Mouse (Mus musculus) brain, embryonic 14.5 days (tissue): ENCODE results near the gene Tle2.

Experiments used
- CTCF ChIP-seq: fragments of 200-500 bp; IDR thresholded peaks from 2 replicates; pipeline ENCODE4 v1.5.1; 2012; ENCODE audit warnings: inconsistent platforms, mild to moderate bottlenecking, moderate library complexity, borderline replicate concordance; ENCODE audit not compliant: insufficient read depth, insufficient read length; ENCODE audit errors: extremely low read depth
- POLR2A ChIP-seq: fragments of 200-500 bp; IDR thresholded peaks from 2 replicates; pipeline ENCODE4 v1.6.1; 2012; ENCODE audit warnings: mild to moderate bottlenecking, inconsistent platforms, borderline replicate concordance; ENCODE audit not compliant: poor library complexity, insufficient read depth, insufficient read length, severe bottlenecking; ENCODE audit errors: extremely low read depth

- no peak for TF ChIP-seq POLR2A
- no peak for TF ChIP-seq CTCF
These were observed 3.4 kb upstream of the Tle2 start for GRCm38 (mm10) chr10:81570831-81571500.
